Mouse (Mus musculus) forebrain, embryonic 14.5 days (tissue): ENCODE data around the gene Dok3. TPM values are rescaled to one million over a fixed set of nuclear protein-coding genes. Genes with fewer than 3 reads are reported as not detected.
A peak's percentile ranks its signal among the peaks of the same experiment; 100 is the strongest.

Experiments used
- ATAC-seq: fragments of 200-750 bp; cut with Nextera tagmentation; 2 replicates; pipeline ENCODE4 v1.8.0; 2017; ENCODE audit warnings: mild to moderate bottlenecking, moderate library complexity
- DNase-seq: peaks from one replicate; pipeline ENCODE4 v3.0.0-alpha.2; 2015; ENCODE audit warnings: low spot score
- H3K27ac ChIP-seq: fragments of 300-500 bp; sonication (generic); 2 replicates; pipeline ENCODE4 v1.5.1; 2014; ENCODE audit warnings: low read depth, mild to moderate bottlenecking, control low read depth, low read length, moderate library complexity
- H3K27me3 ChIP-seq: fragments of 300-500 bp; sonication (generic); replicated peaks from 2 replicates; pipeline ENCODE4 v1.6.1; 2014; ENCODE audit warnings: low read length, control low read depth, mixed read lengths; ENCODE audit not compliant: control insufficient read depth, insufficient read depth
- H3K36me3 ChIP-seq: fragments of 300-500 bp; sonication (generic); 2 replicates; pipeline ENCODE4 v1.6.1; 2014; ENCODE audit warnings: low read length, control low read depth; ENCODE audit not compliant: control insufficient read depth, insufficient read depth
- H3K4me1 ChIP-seq: fragments of 300-500 bp; sonication (generic); 2 replicates; pipeline ENCODE4 v1.6.1; 2014; ENCODE audit warnings: antibody characterized with exemption, low read length, control low read depth; ENCODE audit not compliant: control insufficient read depth, insufficient read depth
- H3K4me2 ChIP-seq: fragments of 300-500 bp; sonication (generic); 2 replicates; pipeline ENCODE4 v1.6.1; 2014; ENCODE audit warnings: mild to moderate bottlenecking, control low read depth, low read length
- H3K4me3 ChIP-seq: fragments of 300-500 bp; sonication (generic); 2 replicates; pipeline ENCODE4 v1.5.1; 2014; ENCODE audit warnings: low read depth, low read length, control low read depth
- H3K9ac ChIP-seq: fragments of 300-500 bp; sonication (generic); 2 replicates; pipeline ENCODE4 v1.6.1; 2014; ENCODE audit warnings: mild to moderate bottlenecking, low read length, control low read depth, moderate library complexity
- H3K9me3 ChIP-seq: fragments of 300-500 bp; sonication (generic); replicated peaks from 2 replicates; pipeline ENCODE4 v1.6.1; 2016; ENCODE audit warnings: low read length, control low read depth, mixed read lengths; ENCODE audit not compliant: control insufficient read depth
- WGBS: fragments of 180-500 bp; shearing (Covaris S2); extraction: QIAGEN DNeasy Blood & Tissue Kit; methylation state at CpG from one replicate; pipeline ENCODE4 v1.1.7; 2014; 5-methylcytosine and 5-hydroxymethylcytosine counted together
- polyA plus RNA-seq: library from polyadenylated mRNA; unstranded; fragments of >200 nt; fragmentation: Nextera tagmentation; extraction: Ambion mirVana; gene quantifications from 2 replicates; pipeline ENCODE4 v1.2.1, GENCODE M21; 2014

Dok3 gene
- polyA plus RNA-seq, 1 experiment from 2014 or later, result 1.4 TPM

DNA sequence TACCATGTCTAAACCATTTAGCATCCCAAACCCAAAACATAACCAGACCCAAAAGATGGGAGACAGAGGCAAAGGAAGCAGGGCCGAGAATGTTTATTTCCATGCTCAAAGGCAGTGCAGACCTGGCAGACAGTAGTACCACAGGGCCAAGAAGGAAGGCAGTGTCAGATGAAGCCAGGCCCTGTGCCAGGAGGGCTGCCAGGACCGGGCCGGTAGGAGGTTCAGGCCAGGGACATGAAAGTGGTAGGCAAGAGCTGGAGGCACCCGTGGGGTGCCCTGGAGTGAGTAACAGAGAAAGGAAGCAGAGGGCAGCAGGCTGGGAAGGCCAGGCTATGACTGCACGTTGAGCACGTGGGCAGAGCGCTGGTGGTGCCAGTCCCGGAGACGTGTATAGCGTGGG, 22.4 kb downstream of the Dok3 start:
- Histone ChIP-seq H3K27ac (no peak overlapping the region), H3K9ac (no peak overlapping the region), H3K4me2 (no peak overlapping the region), H3K36me3 (peaks cover 74% of the 10 kb centered on the region), H3K9me3 (no peaks in the 10 kb centered on the region), H3K27me3 (no peaks in the 10 kb centered on the region), H3K4me1 (peaks cover 16% of the 10 kb centered on the region), H3K4me3 (no peak overlapping the region)
- 88% methylated on average over 10 of the region's 10 CpGs for WGBS
- ATAC-seq (no peak), DNase-seq (no peak)

DNA sequence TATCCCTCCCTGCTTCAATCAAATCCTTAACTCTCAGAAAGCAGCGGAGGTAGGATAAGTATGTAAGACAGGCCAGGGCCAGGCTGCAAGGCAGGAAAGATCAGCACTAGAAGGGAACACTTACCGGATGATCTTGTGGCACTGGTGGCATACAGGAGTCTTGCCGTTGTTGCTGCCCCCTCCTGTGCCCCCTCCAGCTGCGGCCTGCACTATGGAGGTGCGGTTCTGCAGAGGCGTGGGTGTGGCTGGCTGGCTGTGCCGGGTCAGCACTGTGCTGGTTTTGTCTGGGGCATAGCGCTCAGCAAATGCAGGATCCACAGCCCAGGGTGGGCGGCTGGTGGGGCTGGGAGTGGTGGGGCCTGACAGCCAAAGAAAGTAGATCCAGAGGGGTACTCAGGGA, 23.3 kb downstream of the Dok3 start:
- WGBS, result 92% methylated on average over 9 of the region's 9 CpGs

DNA sequence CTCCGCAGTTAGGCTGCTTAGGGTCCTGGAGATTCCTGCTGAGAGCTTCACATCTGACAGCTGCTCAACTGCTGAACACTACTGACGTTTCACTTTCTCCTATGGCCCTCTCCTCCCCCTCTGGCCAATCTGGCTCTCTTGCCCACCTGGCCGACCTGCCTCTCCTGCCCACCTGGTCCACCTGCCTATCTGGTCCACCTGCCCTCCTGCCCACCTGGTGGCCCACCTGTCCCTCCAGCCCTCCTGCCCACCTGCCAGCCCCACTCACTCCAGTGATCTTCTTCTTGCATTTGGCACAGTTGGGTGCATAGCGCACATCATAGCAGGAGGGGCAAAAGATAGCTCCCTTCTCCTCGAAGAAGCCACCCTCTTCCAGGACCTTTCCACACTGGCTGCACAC, 24.7 kb downstream of the Dok3 start:
- Histone ChIP-seq H3K4me2 (no peak overlapping the region), H3K4me1 (no peaks in the 10 kb centered on the region), H3K36me3 (peaks cover 86% of the 10 kb centered on the region), H3K4me3 (no peak overlapping the region), H3K9ac (no peak overlapping the region), H3K9me3 (no peaks in the 10 kb centered on the region), H3K27me3 (no peaks in the 10 kb centered on the region), H3K27ac (no peak overlapping the region)
- ATAC-seq (no peak), DNase-seq (no peak)
- 78% methylated on average over 5 of the region's 5 CpGs for WGBS

More for the DNA sequence above, 23.3 kb downstream of the Dok3 start:
- no peaks in the 10 kb centered on the region for H3K9me3 ChIP-seq
- no peak overlapping the region for H3K9ac ChIP-seq
- H3K27me3 ChIP-seq, result no peaks in the 10 kb centered on the region
- no peak overlapping the region for H3K4me3 ChIP-seq
- ATAC-seq (no peak), DNase-seq (no peak)
- H3K27ac ChIP-seq, result no peak overlapping the region
- peaks cover 7% of the 10 kb centered on the region for H3K4me1 ChIP-seq
- no peak overlapping the region for H3K4me2 ChIP-seq
- peaks cover 80% of the 10 kb centered on the region for H3K36me3 ChIP-seq

DNA sequence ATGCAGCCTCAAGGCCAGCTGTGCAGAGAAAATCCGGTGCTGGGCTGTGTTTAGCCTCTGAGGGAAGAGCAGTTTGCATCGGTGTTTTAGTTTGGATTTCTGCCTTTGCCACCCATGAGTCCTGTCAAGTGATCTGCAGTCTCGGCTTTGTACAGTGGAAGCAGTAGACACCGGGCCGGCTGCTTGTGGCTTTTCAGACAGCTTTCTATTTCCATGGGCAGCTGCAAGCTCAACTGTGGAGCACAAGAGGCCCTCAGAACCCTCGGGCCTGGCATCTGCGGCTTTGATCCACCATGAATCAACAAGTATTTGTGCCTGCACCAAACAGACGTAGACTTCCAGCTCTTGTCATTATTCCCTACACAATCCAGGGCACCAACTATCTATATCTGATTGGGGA, 26.7 kb downstream of the Dok3 start:
- H3K4me3 ChIP-seq, result no peak overlapping the region
- no peak overlapping the region for H3K27ac ChIP-seq
- DNase-seq (no peak), ATAC-seq (no peak)
- H3K4me1 ChIP-seq, result no peaks in the 10 kb centered on the region
- no peak overlapping the region for H3K9ac ChIP-seq
- H3K27me3 ChIP-seq, result no peaks in the 10 kb centered on the region
- peaks cover 79% of the 10 kb centered on the region for H3K36me3 ChIP-seq
- no peak overlapping the region for H3K4me2 ChIP-seq
- WGBS, result 85% methylated on average over 8 of the region's 8 CpGs
- H3K9me3 ChIP-seq, result no peaks in the 10 kb centered on the region

DNA sequence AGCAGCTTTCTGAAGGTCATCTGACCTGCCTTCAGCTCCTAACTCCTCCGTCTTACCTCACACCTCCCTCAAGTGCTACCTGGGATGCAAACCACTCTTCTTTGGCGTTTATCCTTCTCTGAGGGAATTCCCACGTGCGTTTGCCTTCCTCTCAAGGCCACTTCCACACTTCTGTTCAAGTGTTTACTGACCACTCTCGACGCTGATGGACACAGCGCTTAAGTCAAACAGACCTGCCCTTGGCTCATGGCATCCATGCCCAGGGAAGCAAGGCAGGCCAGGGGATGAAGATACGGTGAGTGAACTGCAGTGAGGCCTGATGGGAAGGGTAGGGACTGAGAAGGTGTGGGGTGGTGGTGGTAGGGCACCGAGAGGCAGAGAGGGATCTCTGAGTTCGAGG, 28.5 kb downstream of the Dok3 start:
- H3K4me1 ChIP-seq, result peaks cover 11% of the 10 kb centered on the region
- H3K36me3 ChIP-seq, result peaks cover 61% of the 10 kb centered on the region
- ATAC-seq, result no peak

DNA sequence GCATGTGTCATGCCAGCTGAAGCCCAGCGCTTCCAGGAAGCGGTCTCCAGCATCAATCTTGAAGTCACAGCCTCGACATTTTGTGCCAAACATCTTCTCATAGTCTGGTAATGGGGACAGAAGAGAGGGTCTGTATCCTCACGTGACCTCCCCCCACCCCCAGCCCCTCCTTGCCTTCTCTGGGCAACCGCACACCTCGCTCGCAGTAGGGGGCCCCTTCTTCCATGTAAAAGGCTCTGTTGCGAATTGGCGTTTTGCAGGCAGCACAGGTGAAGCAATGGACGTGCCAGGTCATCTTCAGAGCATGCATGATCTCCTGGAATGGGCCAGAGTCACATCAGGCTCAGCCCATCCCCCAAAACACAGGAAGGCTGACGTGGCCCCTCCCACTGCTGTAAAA, 30.2 kb downstream of the Dok3 start:
- Histone ChIP-seq H3K9me3 (no peaks in the 10 kb centered on the region), H3K27me3 (no peaks in the 10 kb centered on the region), H3K4me3 (no peak overlapping the region), H3K27ac (peak overlapping the region; percentile 39; the same call in 1 of the 2 replicates), H3K4me2 (no peak overlapping the region), H3K36me3 (peaks cover 45% of the 10 kb centered on the region), H3K9ac (no peak overlapping the region), H3K4me1 (peaks cover 25% of the 10 kb centered on the region)
- 47% methylated on average over 11 of the region's 11 CpGs for WGBS
- ATAC-seq, result no peak
- DNase-seq, result no peak

More for the DNA sequence above, 28.5 kb downstream of the Dok3 start:
- H3K9me3 ChIP-seq, result no peaks in the 10 kb centered on the region
- H3K27me3 ChIP-seq, result no peaks in the 10 kb centered on the region
- WGBS, result 84% methylated on average over 10 of the region's 10 CpGs
- no peak overlapping the region for H3K4me3 ChIP-seq
- H3K27ac ChIP-seq, result no peak overlapping the region
- no peak for DNase-seq
- H3K9ac ChIP-seq, result no peak overlapping the region
- H3K4me2 ChIP-seq, result no peak overlapping the region

DNA sequence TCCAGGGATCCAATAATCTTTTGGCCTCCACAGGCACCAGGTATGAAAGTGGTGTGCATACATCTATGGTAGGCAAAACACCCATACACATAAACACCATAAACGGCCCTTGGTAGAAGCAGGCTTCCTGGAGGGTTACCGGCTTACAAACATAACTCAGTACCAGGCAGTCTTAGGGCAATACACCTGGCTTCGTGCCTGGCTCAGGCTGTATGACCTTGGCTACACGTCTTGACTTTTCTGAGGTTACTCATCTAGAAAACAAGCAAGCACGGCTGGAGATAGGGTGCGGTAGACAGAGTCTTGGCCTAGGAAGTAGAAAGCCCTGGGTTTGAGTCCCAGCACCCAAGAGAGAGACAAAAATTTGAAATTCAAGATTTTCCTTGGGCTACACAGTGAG, 32.4 kb downstream of the Dok3 start:
- H3K9ac ChIP-seq, result no peak overlapping the region
- H3K4me2 ChIP-seq, result no peak overlapping the region
- peaks cover 25% of the 10 kb centered on the region for H3K4me1 ChIP-seq
- peaks cover 27% of the 10 kb centered on the region for H3K36me3 ChIP-seq
- H3K27me3 ChIP-seq, result no peaks in the 10 kb centered on the region
- no peaks in the 10 kb centered on the region for H3K9me3 ChIP-seq
- no peak overlapping the region for H3K4me3 ChIP-seq
- no peak for ATAC-seq
- no peak overlapping the region for H3K27ac ChIP-seq
- DNase-seq, result no peak
- 86% methylated on average over 6 of the region's 6 CpGs for WGBS

DNA sequence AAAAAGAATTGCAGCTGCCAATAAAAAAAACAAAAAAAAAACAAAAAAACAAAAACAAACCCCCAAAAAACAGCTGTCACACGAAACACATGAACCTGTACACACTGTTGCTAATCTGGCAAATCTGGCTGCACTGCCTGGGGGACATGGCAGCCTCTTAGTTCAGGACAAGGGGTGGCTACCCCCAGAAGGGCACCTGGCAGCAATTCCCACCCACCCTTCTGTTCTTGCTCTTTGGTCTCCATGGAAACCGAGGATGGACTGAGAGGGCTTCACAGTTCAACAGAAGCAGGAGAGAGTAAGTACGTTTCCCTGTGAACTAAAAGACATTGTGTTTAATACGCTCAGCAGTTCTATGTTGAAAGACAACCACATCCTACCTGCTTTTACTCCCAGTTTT, 33.4 kb downstream of the Dok3 start:
- Histone ChIP-seq H3K4me2 (peak overlapping the region; percentile 28; the same call in 1 of the 2 replicates), H3K27ac (peak overlapping the region; percentile 60), H3K9ac (no peak overlapping the region), H3K27me3 (no peaks in the 10 kb centered on the region), H3K9me3 (no peaks in the 10 kb centered on the region), H3K4me1 (peaks cover 25% of the 10 kb centered on the region), H3K36me3 (peaks cover 19% of the 10 kb centered on the region; the same call in 1 of the 2 replicates), H3K4me3 (no peak overlapping the region)
- 9% methylated on average over 4 of the region's 4 CpGs for WGBS
- DNase-seq (peak; percentile 62), ATAC-seq (peak; percentile 54; the same call in 1 of the 2 replicates)

DNA sequence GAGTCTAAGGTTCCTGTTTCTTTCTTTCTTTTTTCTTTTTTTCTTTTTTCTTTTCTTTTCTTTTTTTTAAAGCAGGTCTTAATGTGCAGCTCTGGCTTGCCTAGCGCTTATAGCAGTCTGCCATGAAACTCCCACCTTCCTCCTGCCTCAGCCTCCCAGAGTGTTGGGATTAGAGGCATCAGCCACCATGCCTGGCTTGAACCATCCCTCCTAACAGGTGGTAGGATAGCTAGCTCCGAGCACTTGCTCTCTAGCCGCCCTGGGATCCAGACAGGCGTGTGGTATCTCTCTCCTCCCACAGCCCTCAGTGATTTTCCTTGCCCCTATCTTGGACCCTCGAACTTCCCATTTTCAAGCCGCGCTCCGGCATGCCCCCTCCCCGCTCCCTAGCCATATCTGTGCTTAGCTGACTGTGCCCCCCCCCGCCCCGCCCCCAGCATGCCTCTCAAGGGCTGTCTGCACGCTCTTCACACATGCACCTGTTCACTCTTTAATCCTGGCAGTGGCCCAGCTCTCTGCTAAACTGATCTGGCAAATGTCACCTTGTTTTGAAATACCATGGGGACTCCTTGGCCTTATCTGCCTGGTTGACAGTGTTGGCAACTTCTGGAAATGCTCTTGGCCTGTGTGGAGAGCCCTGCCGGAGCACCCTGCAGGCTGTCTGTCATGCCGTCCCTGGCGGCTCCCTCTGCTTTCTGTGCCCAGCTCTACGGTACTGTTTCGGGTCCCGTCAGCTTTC, 34.0 kb downstream of the Dok3 start:
- no peaks in the 10 kb centered on the region for H3K27me3 ChIP-seq

More for the DNA sequence above, 34.0 kb downstream of the Dok3 start:
- Histone ChIP-seq H3K36me3 (peaks cover 13% of the 10 kb centered on the region; the same call in 1 of the 2 replicates), H3K9ac (peak overlapping the region; percentile 21; the same call in 1 of the 2 replicates), H3K4me2 (0 out of 2 replicates have a peak overlapping the region, but pooled peaks have one; percentile 9), H3K27ac (peak overlapping the region; percentile 52; the same call in 1 of the 2 replicates), H3K9me3 (no peaks in the 10 kb centered on the region), H3K4me1 (peaks cover 25% of the 10 kb centered on the region), H3K4me3 (no peak overlapping the region)
- ATAC-seq (peak; percentile 73), DNase-seq (peak; percentile 79)
- 14% methylated on average over 18 of the region's 18 CpGs for WGBS
